Mouse (Mus musculus) embryonic stem cell, embryonic (primary cell): ENCODE data around the gene Ran.

Source experiments
- CTCF ChIA-PET, 4 experiments: fragments of 300-600 bp in 2 of 4; fragments of 350-600 bp in 2 of 4; sonication (Branson Sonifier 250); formaldehyde crosslinking; loops; one replicate each; lab custom pipeline; 2022; ENCODE audit warnings: inconsistent platforms in 2 of 4; lab: Charles Lee
- POLR2A ChIA-PET, 4 experiments: fragments of 300-600 bp in 2 of 4; fragments of 350-600 bp in 2 of 4; sonication (Branson Sonifier 250); formaldehyde crosslinking; loops; one replicate each; lab custom pipeline; 2022; ENCODE audit warnings: antibody characterized with exemption in 4 of 4, inconsistent platforms in 1 of 4; lab: Charles Lee

Gene Ran

DNA sequence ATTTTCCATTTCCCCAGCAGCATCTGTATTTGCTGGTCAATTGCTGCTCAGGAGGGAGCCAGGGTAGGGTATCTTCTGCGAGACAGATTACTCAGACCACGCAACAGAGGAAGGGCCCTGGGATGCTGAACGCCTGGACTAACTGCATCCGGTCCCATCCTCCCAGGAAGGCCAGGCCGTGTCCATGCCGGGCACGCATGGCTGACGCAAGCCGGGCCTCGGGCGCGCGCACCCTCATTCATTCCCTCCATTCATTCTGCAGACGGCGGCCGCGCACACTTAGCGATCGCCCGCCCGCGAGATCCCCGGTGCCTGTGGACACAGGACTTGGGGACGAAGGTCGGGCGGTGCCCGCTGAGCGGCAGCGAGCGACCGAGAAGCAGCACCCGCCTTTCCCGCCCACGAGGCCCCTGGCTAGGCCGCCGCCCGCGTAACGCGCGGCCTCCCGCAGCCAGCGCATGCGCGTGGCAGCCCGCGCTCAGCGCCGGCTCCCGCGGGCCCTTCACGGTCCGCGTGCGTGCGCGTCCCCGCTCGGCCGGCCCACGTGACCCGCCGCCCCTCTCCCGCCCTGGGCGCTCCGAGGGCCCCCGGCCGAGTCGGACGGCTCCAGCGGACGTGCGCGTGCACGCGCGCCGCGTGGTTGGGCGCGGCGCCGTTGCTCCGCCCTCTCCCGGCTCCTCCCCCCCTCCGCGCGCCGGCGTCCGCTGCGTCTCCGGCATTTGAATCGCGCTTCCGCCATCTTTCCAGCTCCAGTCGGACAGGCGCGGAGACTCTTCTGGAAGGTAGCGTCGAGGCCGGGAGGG lies at the start of gene Ran:
Gene Ran, plus strand, starts transcription at position 573 of the 803 bp plus-strand sequence.
- CTCF ChIA-PET: interaction anchor here in 1 of 4 experiments (1.1 kb wide), 1 partner anchor 49 kb away, joined by 3 read pairs; no protein-coding TSS in a partner anchor
- POLR2A ChIA-PET: interaction anchor here in 3 of 4 experiments (0.6 to 4.2 kb wide), 41 partner anchors 9 to 1436 kb away, joined by 3 to 83 read pairs (median 4); partner anchors contain the start of genes Stx2 (in 3 of the 3), Chchd2 (in 2 of the 3) and Mmp17 (in 1 of the 3)

- POLR2A ChIA-PET: interaction anchor here in 3 of 4 experiments (0.6 to 1.4 kb wide), 8 partner anchors 13 to 271 kb away, joined by 3 read pairs; partner anchors contain the start of gene Rimbp2 (in 2 of the 3)
- CTCF ChIA-PET: interaction anchor here (0.5 to 2.3 kb wide), 46 partner anchors 9 to 478 kb away, joined by 3 to 19 read pairs (median 4); partner anchors contain the start of gene Rimbp2 (in 3 of the 4)
Observed at GRCm38 (mm10) chr5:128970878-128971277, 49.0 kb upstream of the Ran start.

- CTCF ChIA-PET: interaction anchor here (0.6 to 2.3 kb wide), 59 partner anchors 10 to 973 kb away, joined by 3 to 19 read pairs (median 4); partner anchors contain the start of gene Rimbp2 (in 3 of the 4)
- POLR2A ChIA-PET: interaction anchor here (0.6 to 1.4 kb wide), 9 partner anchors 12 to 288 kb away, joined by 3 to 6 read pairs (median 3); partner anchors contain the start of gene Rimbp2 (in 2 of the 4)
Observed at GRCm38 (mm10) chr5:128971298-128971697, 48.6 kb upstream of the Ran start.

- ChIA-PET POLR2A (interaction anchor here in 1 of 4 experiments (0.6 to 1.7 kb wide), 4 partner anchors 10 to 141 kb away, joined by 3 to 5 read pairs (median 4); partner anchors contain the start of gene Rimbp2), CTCF (interaction anchor here (0.6 to 2.9 kb wide), 32 partner anchors 8 to 1498 kb away, joined by 3 to 22 read pairs (median 4); partner anchors contain the start of gene Rimbp2 (in 3 of the 4))
Observed at GRCm38 (mm10) chr5:128976266-128976665, 43.6 kb upstream of the Ran start.

- ChIA-PET POLR2A (interaction anchor here in 2 of 4 experiments (0.6 to 1.7 kb wide), 3 partner anchors 9 to 1236 kb away, joined by 3 read pairs; partner anchors contain the start of gene Rimbp2 (in 1 of the 2)), CTCF (interaction anchor here in 2 of 4 experiments (0.5 to 1.0 kb wide), 2 partner anchors 9 to 243 kb away, joined by 3 read pairs; no protein-coding TSS in a partner anchor)
Observed at GRCm38 (mm10) chr5:128977466-128977865, 42.4 kb upstream of the Ran start.

DNA sequence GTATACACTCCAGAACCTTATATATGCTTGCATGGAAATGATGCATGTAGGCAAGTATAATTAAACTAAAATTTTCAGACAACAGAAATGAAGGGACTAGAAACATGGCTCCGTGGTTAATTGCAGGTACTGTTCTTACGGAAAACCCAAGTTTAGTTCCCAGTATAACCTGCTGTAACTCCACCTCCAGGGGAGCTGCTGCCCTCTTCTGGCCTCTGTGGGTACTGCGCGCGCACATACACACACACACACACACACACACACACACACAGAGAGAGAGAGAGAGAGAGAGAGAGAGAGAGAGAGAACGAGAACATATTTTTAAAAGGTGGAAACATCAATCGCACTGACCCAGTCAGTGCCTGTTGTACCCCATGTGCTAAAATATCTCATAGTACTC lies 40.9 kb upstream of the Ran start:
- ChIA-PET POLR2A (interaction anchor here in 2 of 4 experiments (0.8 to 1.0 kb wide), 2 partner anchors 8 to 24 kb away, joined by 3 read pairs; no protein-coding TSS in a partner anchor), CTCF (interaction anchor here (0.6 to 1.7 kb wide), 9 partner anchors 10 to 1209 kb away, joined by 3 to 10 read pairs (median 4); partner anchors contain the start of gene Rimbp2 (in 1 of the 4))

DNA sequence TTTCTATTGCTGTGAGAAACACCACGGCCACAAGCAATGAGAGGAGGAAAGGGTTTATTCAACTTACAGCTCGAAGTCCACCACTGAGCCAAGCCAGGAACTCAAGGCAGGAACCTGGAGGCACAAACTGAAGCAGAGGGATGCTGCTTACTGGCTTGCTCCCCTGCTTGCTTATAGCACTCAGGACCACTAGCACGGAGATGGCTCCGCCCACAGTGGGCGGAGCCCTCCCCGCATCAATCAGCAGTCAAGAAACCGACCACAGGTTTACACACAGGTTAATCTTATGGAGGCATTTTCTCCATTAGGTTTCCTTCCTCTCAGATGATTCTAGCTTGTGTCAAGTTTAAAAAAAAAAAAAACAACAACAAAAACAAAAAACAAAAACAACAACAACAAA lies 39.0 kb upstream of the Ran start:
- ChIA-PET CTCF (interaction anchor here (0.6 to 2.3 kb wide), 38 partner anchors 10 to 1181 kb away, joined by 3 to 17 read pairs (median 3); partner anchors contain the start of gene Rimbp2 (in 2 of the 4)), POLR2A (interaction anchor here in 3 of 4 experiments (0.6 to 1.5 kb wide), 4 partner anchors 10 to 382 kb away, joined by 3 to 4 read pairs (median 3); no protein-coding TSS in a partner anchor)

- ChIA-PET CTCF (interaction anchor here (0.6 to 2.3 kb wide), 43 partner anchors 10 to 1576 kb away, joined by 3 to 17 read pairs (median 3); partner anchors contain the start of genes Rimbp2 (in 2 of the 4) and Stx2 (in 1 of the 4)), POLR2A (interaction anchor here in 2 of 4 experiments (1.1 to 1.5 kb wide), 4 partner anchors 19 to 47 kb away, joined by 3 to 4 read pairs (median 3); partner anchors contain the start of gene Stx2 (in 1 of the 2))
Observed at GRCm38 (mm10) chr5:128981607-128982006, 38.3 kb upstream of the Ran start.

GRCm38 (mm10) chr5:128984536-128984935 lies 35.3 kb upstream of the Ran start:
- POLR2A ChIA-PET: interaction anchor here in 2 of 4 experiments (1.3 to 1.7 kb wide), 2 partner anchors 16 to 31 kb away, joined by 3 to 4 read pairs; partner anchors contain the start of gene Rimbp2 (in 1 of the 2)

GRCm38 (mm10) chr5:128985946-128986345 lies 33.9 kb upstream of the Ran start:
- ChIA-PET CTCF (interaction anchor here in 1 of 4 experiments (0.8 kb wide), 1 partner anchor 39 kb away, joined by 3 read pairs; no protein-coding TSS in a partner anchor), POLR2A (interaction anchor here in 3 of 4 experiments (0.5 to 1.7 kb wide), 4 partner anchors 9 to 1332 kb away, joined by 3 to 7 read pairs (median 4); no protein-coding TSS in a partner anchor)

More at GRCm38 (mm10) chr5:128984536-128984935, 35.3 kb upstream of the Ran start:
- CTCF ChIA-PET: interaction anchor here in 3 of 4 experiments (0.6 to 2.0 kb wide), 6 partner anchors 8 to 176 kb away, joined by 3 to 5 read pairs (median 4); no protein-coding TSS in a partner anchor

- ChIA-PET POLR2A (interaction anchor here in 1 of 4 experiments (0.6 kb wide), 1 partner anchor 8 kb away, joined by 3 read pairs; no protein-coding TSS in a partner anchor), CTCF (interaction anchor here in 1 of 4 experiments (0.7 kb wide), 1 partner anchor 11 kb away, joined by 3 read pairs; no protein-coding TSS in a partner anchor)
Observed at GRCm38 (mm10) chr5:128987141-128987954, 32.5 kb upstream of the Ran start.

DNA sequence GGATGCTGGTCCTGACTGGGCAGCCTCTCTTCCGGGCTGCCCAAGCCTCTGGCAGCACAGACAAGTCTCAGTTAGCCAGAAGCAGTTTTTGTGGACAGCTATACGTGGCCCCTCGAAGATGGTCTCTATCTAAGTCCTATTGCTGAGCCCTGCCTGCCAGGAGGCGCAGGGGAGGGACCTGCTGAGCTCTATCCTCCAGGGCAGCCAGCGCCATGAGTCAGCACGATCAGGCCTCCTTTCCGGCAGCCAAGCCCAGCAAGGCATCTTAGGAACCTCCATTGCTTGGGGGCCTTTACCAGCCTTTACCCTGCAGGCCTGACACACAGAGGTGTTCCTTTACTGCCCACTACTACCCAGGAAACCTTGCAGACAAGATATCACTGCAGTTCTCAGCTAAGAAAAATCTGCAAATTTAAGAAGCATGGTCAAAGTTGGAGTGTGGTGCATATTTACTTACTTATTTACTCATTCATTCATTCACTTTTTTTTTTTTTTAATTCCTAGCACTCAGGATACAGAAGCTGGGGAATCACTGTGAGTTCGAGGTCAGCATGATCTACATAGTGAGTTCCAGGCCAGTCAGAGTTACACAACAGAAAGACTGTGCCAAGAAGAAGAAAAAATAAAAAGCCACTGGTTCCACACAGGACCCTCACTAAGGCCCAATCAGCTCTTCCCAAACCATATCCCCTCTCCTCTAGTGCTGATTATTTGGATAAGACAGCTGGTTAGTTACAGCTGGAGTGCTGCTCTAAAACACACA lies 19.0 kb upstream of the Ran start:
- ChIA-PET POLR2A (interaction anchor here in 2 of 4 experiments (0.7 to 5.2 kb wide), 15 partner anchors 11 to 65 kb away, joined by 3 to 27 read pairs (median 5); partner anchors contain the start of genes Ran (in 2 of the 2) and Rimbp2 (in 1 of the 2)), CTCF (interaction anchor here (0.6 to 1.8 kb wide), 9 partner anchors 20 to 37 kb away, joined by 3 to 7 read pairs (median 4); no protein-coding TSS in a partner anchor)

DNA sequence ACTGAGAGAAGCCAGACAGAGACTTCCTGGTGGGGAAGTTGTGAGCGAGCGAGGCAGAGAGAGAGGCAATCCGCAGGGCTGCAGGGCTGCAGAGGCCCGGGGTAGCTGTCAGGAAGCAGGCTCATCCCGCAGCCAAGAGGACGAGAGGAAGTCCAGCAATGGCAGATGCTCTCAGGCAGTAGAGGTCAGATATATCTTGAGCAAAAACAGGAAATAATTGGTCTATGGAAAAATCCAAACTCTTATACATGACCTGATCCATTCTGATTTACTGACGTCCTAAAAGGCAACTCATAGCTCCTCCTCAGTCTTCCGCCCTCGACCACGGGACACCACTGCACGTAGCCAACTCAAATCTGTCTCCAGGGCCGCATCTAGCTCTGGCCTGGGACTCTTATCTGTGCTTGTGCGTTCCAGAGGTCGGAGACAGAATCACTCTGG lies 17.3 kb upstream of the Ran start:
- ChIA-PET POLR2A (interaction anchor here in 3 of 4 experiments (0.6 to 5.2 kb wide), 13 partner anchors 9 to 34 kb away, joined by 3 to 27 read pairs (median 7); partner anchors contain the start of gene Ran (in 3 of the 3)), CTCF (interaction anchor here in 1 of 4 experiments (0.8 to 1.8 kb wide), 5 partner anchors 11 to 34 kb away, joined by 3 to 7 read pairs (median 3); no protein-coding TSS in a partner anchor)

GRCm38 (mm10) chr5:129005416-129005815 lies 14.5 kb upstream of the Ran start:
- CTCF ChIA-PET: interaction anchor here in 1 of 4 experiments (1.0 to 1.8 kb wide), 4 partner anchors 24 to 93 kb away, joined by 3 to 5 read pairs (median 4); no protein-coding TSS in a partner anchor
- POLR2A ChIA-PET: interaction anchor here in 3 of 4 experiments (0.6 to 3.2 kb wide), 12 partner anchors 8 to 1550 kb away, joined by 3 to 18 read pairs (median 4); partner anchors contain the start of gene Ran (in 1 of the 3)
